Mouse (Mus musculus) urinary bladder, postnatal 14 days (tissue): ENCODE results near the gene Ghrl.

ENCODE experiments used
- DNase-seq: peaks from one replicate; pipeline ENCODE4 v3.0.0; 2021; ENCODE audit warnings: low spot score

Ghrl gene

DNA sequence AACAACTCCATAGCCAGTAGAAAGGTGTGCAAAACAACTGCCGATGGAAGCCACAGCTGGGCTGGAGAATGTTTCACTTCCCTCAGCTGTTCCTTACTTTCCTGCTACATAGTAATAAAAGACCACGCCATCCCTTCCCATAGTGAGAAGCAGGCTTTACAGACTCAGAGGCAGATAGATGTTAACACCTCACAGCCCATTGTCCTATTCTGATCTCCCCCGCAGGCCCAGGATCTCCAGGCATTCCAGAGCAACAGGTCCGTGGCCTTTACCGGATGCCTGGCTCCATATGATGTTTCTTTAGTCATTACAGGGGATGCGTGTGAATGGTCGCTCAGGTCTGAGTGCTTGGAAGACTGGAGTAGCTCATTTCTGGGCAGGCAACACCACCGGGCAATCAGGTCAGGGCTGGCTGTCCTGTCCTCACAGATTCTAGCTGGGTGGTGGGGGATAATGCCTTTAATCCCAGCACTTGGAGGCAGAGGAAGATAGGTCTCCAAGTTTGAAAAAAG is 52.0 kb downstream of the Ghrl start:
- DNase-seq, result no peak
